Mouse (Mus musculus): ENCODE data around the gene Fosl1. TPM values are rescaled to one million over a fixed set of nuclear protein-coding genes. Genes with fewer than 3 reads are reported as not detected.
A peak's percentile ranks its signal among the peaks of the same experiment; 100 is the strongest.

Gene Fosl1
- polyA plus RNA-seq, 1 experiment from 2014 or later, result not detected

GRCm38 (mm10) chr19:5410641-5411040 lies 36.7 kb upstream of the Fosl1 start:
- H3K4me3 ChIP-seq (ENCODE audit: low read length), result no peak overlapping the region
- H3K27ac ChIP-seq (ENCODE audit: low read length), result no peak overlapping the region
- peaks cover 12% of the 10 kb centered on the region for H3K4me1 ChIP-seq (replicated peaks; ENCODE audit: control insufficient read depth, insufficient read depth, low read length)
- no peaks in the 10 kb centered on the region for H3K27me3 ChIP-seq (ENCODE audit: control insufficient read depth, insufficient read depth, low read depth, low read length)
- 47% methylated on average over 5 of the region's 5 CpGs for WGBS
- H3K9me3 ChIP-seq (ENCODE audit: control insufficient read depth, low read length), result no peaks in the 10 kb centered on the region
- H3K36me3 ChIP-seq (ENCODE audit: control insufficient read depth, insufficient read depth, low read length), result no peaks in the 10 kb centered on the region
- no peak overlapping the region for H3K9ac ChIP-seq (ENCODE audit: low read length)
- no peak overlapping the region for H3K4me2 ChIP-seq (ENCODE audit: low read depth, low read length)
- ATAC-seq (ENCODE audit: low read depth), result peak; percentile 24; the same call in 1 of the 2 replicates

DNA sequence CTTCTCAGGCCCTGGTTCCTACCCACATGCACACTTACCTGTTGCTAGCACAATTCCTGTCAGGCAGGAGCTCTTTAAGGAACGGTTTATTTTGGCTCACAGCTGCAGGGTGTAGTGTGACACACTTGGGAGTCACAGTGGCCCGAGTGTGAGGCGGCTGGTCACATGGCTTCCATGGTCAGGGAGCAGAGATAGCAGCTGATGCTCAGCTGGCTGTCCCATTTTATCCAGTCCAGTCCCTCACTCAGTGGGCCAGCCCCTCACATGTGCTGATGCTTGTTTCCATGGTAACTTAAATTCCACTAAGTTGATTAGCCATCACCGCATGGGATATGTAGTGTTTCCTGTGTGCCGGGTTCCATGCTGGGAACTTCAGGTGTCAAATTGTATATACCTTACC lies 35.4 kb upstream of the Fosl1 start:
- Histone ChIP-seq H3K9me3 (ENCODE audit: control insufficient read depth, low read length) (no peaks in the 10 kb centered on the region), H3K27ac (ENCODE audit: low read length) (no peak overlapping the region), H3K4me3 (ENCODE audit: low read length) (no peak overlapping the region), H3K9ac (ENCODE audit: low read length) (no peak overlapping the region), H3K4me2 (ENCODE audit: low read depth, low read length) (no peak overlapping the region), H3K36me3 (ENCODE audit: control insufficient read depth, insufficient read depth, low read length) (no peaks in the 10 kb centered on the region), H3K4me1 (replicated peaks; ENCODE audit: control insufficient read depth, insufficient read depth, low read length) (peaks cover 12% of the 10 kb centered on the region), H3K27me3 (ENCODE audit: control insufficient read depth, insufficient read depth, low read depth, low read length) (no peaks in the 10 kb centered on the region)
- WGBS, result 45% methylated on average over 5 of the region's 5 CpGs
- no peak for ATAC-seq (ENCODE audit: low read depth)

DNA sequence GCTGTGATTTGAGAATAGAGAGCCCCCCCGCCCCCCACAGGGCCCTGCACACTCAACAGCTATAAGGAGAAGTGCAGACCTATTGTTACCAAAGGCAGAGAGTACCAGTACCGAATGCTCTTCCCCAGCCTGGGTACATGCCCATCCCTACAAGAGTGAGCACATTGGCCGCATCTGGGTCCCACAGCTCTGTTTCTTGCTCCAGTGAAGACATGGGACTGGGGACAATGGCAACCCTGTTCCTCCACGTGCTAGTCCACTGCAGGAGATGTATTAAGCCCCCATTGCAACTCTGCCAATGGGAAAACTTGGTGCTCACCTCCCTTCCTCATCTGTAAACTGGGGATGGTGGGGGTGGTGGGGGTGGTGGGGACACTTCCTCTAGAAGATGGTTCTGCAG lies 33.5 kb upstream of the Fosl1 start:
- H3K36me3 ChIP-seq (ENCODE audit: control insufficient read depth, insufficient read depth, low read length), result no peaks in the 10 kb centered on the region; the same call in 1 of the 2 replicates
- H3K27me3 ChIP-seq (ENCODE audit: control insufficient read depth, insufficient read depth, low read depth, low read length), result no peaks in the 10 kb centered on the region
- 70% methylated on average over 4 of the region's 4 CpGs for WGBS
- H3K9ac ChIP-seq (ENCODE audit: low read length), result no peak overlapping the region
- H3K4me2 ChIP-seq (ENCODE audit: low read depth, low read length), result no peak overlapping the region
- H3K4me1 ChIP-seq (replicated peaks; ENCODE audit: control insufficient read depth, insufficient read depth, low read length), result no peaks in the 10 kb centered on the region; the same call in 1 of the 2 replicates
- ATAC-seq (ENCODE audit: low read depth), result no peak
- no peaks in the 10 kb centered on the region for H3K9me3 ChIP-seq (ENCODE audit: control insufficient read depth, low read length)
- H3K27ac ChIP-seq (ENCODE audit: low read length), result no peak overlapping the region
- no peak overlapping the region for H3K4me3 ChIP-seq (ENCODE audit: low read length)

GRCm38 (mm10) chr19:5414534-5414957 lies 32.8 kb upstream of the Fosl1 start:
- H3K4me2 ChIP-seq (ENCODE audit: low read depth, low read length), result no peak overlapping the region
- H3K9ac ChIP-seq (ENCODE audit: low read length), result no peak overlapping the region
- no peak overlapping the region for H3K27ac ChIP-seq (ENCODE audit: low read length)
- no peak for ATAC-seq (ENCODE audit: low read depth)
- no peaks in the 10 kb centered on the region; the same call in 1 of the 2 replicates for H3K36me3 ChIP-seq (ENCODE audit: control insufficient read depth, insufficient read depth, low read length)
- WGBS, result 68% methylated on average over 2 of the region's 2 CpGs
- no peak overlapping the region for H3K4me3 ChIP-seq (ENCODE audit: low read length)
- no peaks in the 10 kb centered on the region; the same call in 1 of the 2 replicates for H3K4me1 ChIP-seq (replicated peaks; ENCODE audit: control insufficient read depth, insufficient read depth, low read length)
- no peaks in the 10 kb centered on the region for H3K27me3 ChIP-seq (ENCODE audit: control insufficient read depth, insufficient read depth, low read depth, low read length)
- H3K9me3 ChIP-seq (ENCODE audit: control insufficient read depth, low read length), result no peaks in the 10 kb centered on the region

GRCm38 (mm10) chr19:5418750-5419466 lies 28.4 kb upstream of the Fosl1 start:
- H3K27me3 ChIP-seq (ENCODE audit: control insufficient read depth, insufficient read depth, low read depth, low read length), result no peaks in the 10 kb centered on the region
- H3K4me2 ChIP-seq (ENCODE audit: low read depth, low read length), result no peak overlapping the region
- no peak overlapping the region for H3K27ac ChIP-seq (ENCODE audit: low read length)
- ATAC-seq (ENCODE audit: low read depth), result no peak
- peaks cover 10% of the 10 kb centered on the region for H3K4me1 ChIP-seq (replicated peaks; ENCODE audit: control insufficient read depth, insufficient read depth, low read length)
- no peak overlapping the region for H3K4me3 ChIP-seq (ENCODE audit: low read length)
- H3K9ac ChIP-seq (ENCODE audit: low read length), result no peak overlapping the region
- no peaks in the 10 kb centered on the region for H3K9me3 ChIP-seq (ENCODE audit: control insufficient read depth, low read length)
- WGBS, result 94% methylated on average over 8 of the region's 8 CpGs
- H3K36me3 ChIP-seq (ENCODE audit: control insufficient read depth, insufficient read depth, low read length), result peaks cover 15% of the 10 kb centered on the region; the same call in 1 of the 2 replicates

DNA sequence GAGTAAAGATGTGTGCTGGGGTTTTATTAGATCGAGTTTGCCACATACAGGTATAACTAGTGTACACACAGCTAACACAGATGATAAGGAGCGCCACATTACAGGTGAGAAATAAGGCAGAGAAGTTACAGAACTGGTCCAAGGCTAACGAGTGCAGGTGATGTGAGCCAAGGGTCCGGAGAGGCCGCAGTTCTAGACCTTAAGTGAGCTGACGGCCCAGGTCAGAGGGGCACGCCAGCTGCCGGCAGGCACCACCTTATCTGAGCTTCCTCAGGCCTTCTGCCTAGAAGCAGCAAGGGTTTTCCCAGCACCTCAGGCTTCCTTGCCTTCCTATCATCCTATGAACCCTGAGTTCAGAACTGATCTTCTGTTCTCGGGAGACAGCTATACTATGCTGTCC lies 27.7 kb upstream of the Fosl1 start:
- Histone ChIP-seq H3K27me3 (ENCODE audit: control insufficient read depth, insufficient read depth, low read depth, low read length) (no peaks in the 10 kb centered on the region), H3K4me3 (ENCODE audit: low read length) (no peak overlapping the region), H3K9me3 (ENCODE audit: control insufficient read depth, low read length) (no peaks in the 10 kb centered on the region), H3K27ac (ENCODE audit: low read length) (no peak overlapping the region), H3K36me3 (ENCODE audit: control insufficient read depth, insufficient read depth, low read length) (peaks cover 15% of the 10 kb centered on the region; the same call in 1 of the 2 replicates), H3K9ac (ENCODE audit: low read length) (no peak overlapping the region), H3K4me2 (ENCODE audit: low read depth, low read length) (no peak overlapping the region), H3K4me1 (replicated peaks; ENCODE audit: control insufficient read depth, insufficient read depth, low read length) (peaks cover 10% of the 10 kb centered on the region)
- 81% methylated on average over 9 of the region's 9 CpGs for WGBS
- no peak for ATAC-seq (ENCODE audit: low read depth)

DNA sequence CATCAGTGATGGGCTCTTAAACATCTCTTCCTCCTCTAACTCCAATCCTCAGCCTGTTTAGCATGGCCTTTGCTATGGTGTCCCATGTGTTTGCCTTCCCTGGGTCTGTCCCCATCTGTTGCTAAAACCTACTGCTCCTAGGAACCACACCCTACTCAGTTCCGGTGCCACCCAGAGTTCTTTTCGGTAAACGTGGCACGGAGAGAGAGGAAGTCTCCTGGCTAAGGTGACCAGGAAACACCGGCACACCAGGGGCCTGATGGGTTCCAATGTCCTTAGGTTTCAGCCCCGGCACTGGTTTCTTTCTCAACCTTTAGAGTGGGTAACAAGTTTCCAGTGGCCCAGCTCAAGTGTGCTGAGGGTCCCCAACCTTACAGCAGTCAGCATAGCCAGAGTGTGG lies 26.8 kb upstream of the Fosl1 start:
- Histone ChIP-seq H3K4me2 (ENCODE audit: low read depth, low read length) (no peak overlapping the region), H3K9ac (ENCODE audit: low read length) (no peak overlapping the region), H3K36me3 (ENCODE audit: control insufficient read depth, insufficient read depth, low read length) (peaks cover 15% of the 10 kb centered on the region; the same call in 1 of the 2 replicates), H3K4me3 (ENCODE audit: low read length) (no peak overlapping the region), H3K4me1 (replicated peaks; ENCODE audit: control insufficient read depth, insufficient read depth, low read length) (peaks cover 10% of the 10 kb centered on the region), H3K27me3 (ENCODE audit: control insufficient read depth, insufficient read depth, low read depth, low read length) (no peaks in the 10 kb centered on the region), H3K9me3 (ENCODE audit: control insufficient read depth, low read length) (no peaks in the 10 kb centered on the region), H3K27ac (ENCODE audit: low read length) (no peak overlapping the region)
- no peak for ATAC-seq (ENCODE audit: low read depth)
- WGBS, result 92% methylated on average over 6 of the region's 6 CpGs

- no peak overlapping the region for H3K4me3 ChIP-seq (ENCODE audit: low read length)
- no peak overlapping the region for H3K4me2 ChIP-seq (ENCODE audit: low read depth, low read length)
- H3K9ac ChIP-seq (ENCODE audit: low read length), result no peak overlapping the region
- H3K36me3 ChIP-seq (ENCODE audit: control insufficient read depth, insufficient read depth, low read length), result peaks cover 19% of the 10 kb centered on the region
- H3K27ac ChIP-seq (ENCODE audit: low read length), result no peak overlapping the region
- H3K4me1 ChIP-seq (replicated peaks; ENCODE audit: control insufficient read depth, insufficient read depth, low read length), result peaks cover 19% of the 10 kb centered on the region
- H3K27me3 ChIP-seq (ENCODE audit: control insufficient read depth, insufficient read depth, low read depth, low read length), result no peaks in the 10 kb centered on the region
- ATAC-seq (ENCODE audit: low read depth), result no peak
- WGBS, result 83% methylated on average over 5 of the region's 5 CpGs
- no peaks in the 10 kb centered on the region for H3K9me3 ChIP-seq (ENCODE audit: control insufficient read depth, low read length)
These were observed 25.6 kb upstream of the Fosl1 start for GRCm38 (mm10) chr19:5421784-5422183.

- no peak for ATAC-seq (ENCODE audit: low read depth)
- 87% methylated on average over 10 of the region's 10 CpGs for WGBS
- Histone ChIP-seq H3K36me3 (ENCODE audit: control insufficient read depth, insufficient read depth, low read length) (peaks cover 23% of the 10 kb centered on the region), H3K4me1 (replicated peaks; ENCODE audit: control insufficient read depth, insufficient read depth, low read length) (peaks cover 21% of the 10 kb centered on the region), H3K27me3 (ENCODE audit: control insufficient read depth, insufficient read depth, low read depth, low read length) (no peaks in the 10 kb centered on the region), H3K9me3 (ENCODE audit: control insufficient read depth, low read length) (no peaks in the 10 kb centered on the region), H3K4me3 (ENCODE audit: low read length) (no peak overlapping the region), H3K9ac (ENCODE audit: low read length) (no peak overlapping the region), H3K4me2 (ENCODE audit: low read depth, low read length) (no peak overlapping the region), H3K27ac (ENCODE audit: low read length) (no peak overlapping the region)
These were observed 25.1 kb upstream of the Fosl1 start for GRCm38 (mm10) chr19:5422267-5422666.

Measured in lung, embryonic 16.5 days (tissue).